Mouse (Mus musculus) midbrain, embryonic 13.5 days (tissue): ENCODE measurements around the gene Fam3a. TPM values are rescaled to one million over a fixed set of nuclear protein-coding genes. Genes with fewer than 3 reads are reported as not detected.
"Not testable (repeated sequence)": the region's sequence is repeated elsewhere in the genome, so short reads cannot be mapped to it uniquely, and the experiment has no call there.

Source experiments
- ATAC-seq: fragments of 200-750 bp; cut with Nextera tagmentation; 2 replicates; pipeline ENCODE4 v1.8.0; 2017; ENCODE audit warnings: mild to moderate bottlenecking, moderate TSS enrichment, moderate library complexity
- H3K27ac ChIP-seq: fragments of 300-500 bp; sonication (generic); 2 replicates; pipeline ENCODE4 v1.5.1; 2015; ENCODE audit warnings: inconsistent platforms, mild to moderate bottlenecking, moderate library complexity
- H3K27me3 ChIP-seq: fragments of 300-500 bp; sonication (generic); 2 replicates; pipeline ENCODE4 v1.6.1; 2015; ENCODE audit warnings: mild to moderate bottlenecking, inconsistent platforms
- H3K36me3 ChIP-seq: fragments of 300-500 bp; sonication (generic); 2 replicates; pipeline ENCODE4 v1.6.1; 2015; ENCODE audit warnings: mild to moderate bottlenecking, inconsistent platforms
- H3K4me1 ChIP-seq: fragments of 300-500 bp; sonication (generic); replicated peaks from 2 replicates; pipeline ENCODE4 v1.6.1; 2015; ENCODE audit warnings: inconsistent platforms
- H3K4me2 ChIP-seq: fragments of 300-500 bp; sonication (generic); replicated peaks from 2 replicates; pipeline ENCODE4 v1.6.1; 2015; ENCODE audit warnings: moderate library complexity, mild to moderate bottlenecking, inconsistent platforms
- H3K4me3 ChIP-seq: fragments of 300-500 bp; sonication (generic); replicated peaks from 2 replicates; pipeline ENCODE4 v1.5.1; 2015; ENCODE audit warnings: mild to moderate bottlenecking, inconsistent platforms
- H3K9ac ChIP-seq: fragments of 300-500 bp; sonication (generic); replicated peaks from 2 replicates; pipeline ENCODE4 v1.6.1; 2015; ENCODE audit warnings: mild to moderate bottlenecking, inconsistent platforms
- H3K9me3 ChIP-seq: fragments of 300-500 bp; sonication (generic); 2 replicates; pipeline ENCODE4 v1.6.1; 2016; ENCODE audit warnings: mild to moderate bottlenecking, inconsistent platforms
- WGBS: fragments of 180-500 bp; shearing (Covaris S2); methylation state at CpG from one replicate; pipeline ENCODE4 v1.1.7; 2015; 5-methylcytosine and 5-hydroxymethylcytosine counted together
- polyA plus RNA-seq: library from polyadenylated mRNA; unstranded; fragments of >200 nt; fragmentation: Nextera tagmentation; extraction: Ambion mirVana; gene quantifications from 2 replicates; pipeline ENCODE4 v1.2.1, GENCODE M21; 2015

Fam3a gene
- polyA plus RNA-seq, 1 experiment from 2014 or later = 37.7 TPM

- Histone ChIP-seq H3K27ac (no peak overlapping the region), H3K9ac (no peak overlapping the region), H3K27me3 (no peaks in the 10 kb centered on the region), H3K36me3 (peaks cover 23% of the 10 kb centered on the region), H3K4me2 (no peak overlapping the region), H3K4me1 (no peaks in the 10 kb centered on the region), H3K9me3 (no peaks in the 10 kb centered on the region), H3K4me3 (no peak overlapping the region)
- 91% methylated on average over 2 of the region's 2 CpGs for WGBS
- ATAC-seq = no peak
These were observed 8.6 kb downstream of the Fam3a start for GRCm38 (mm10) chrX:74384451-74384850.

GRCm38 (mm10) chrX:74372888-74373549 is 20.1 kb downstream of the Fam3a start, which contains the start of the genes Ubl4a and Slc10a3:
Ubl4a (minus strand) TSS chrX:74373218.
Slc10a3 (minus strand) TSS chrX:74373349.
- Histone ChIP-seq H3K9me3 (no peaks in the 10 kb centered on the region), H3K27me3 (no peaks in the 10 kb centered on the region), H3K4me1 (0 out of 2 replicates have a peak, but pooled peaks cover 4% of the 10 kb centered on the region), H3K4me3 (peak within 1 kb of the TSS; percentile 44), H3K27ac (no peak within 1 kb of the TSS), H3K9ac (peak within 1 kb of the TSS; percentile 52), H3K4me2 (peak within 1 kb of the TSS; percentile 58), H3K36me3 (no peaks in the 10 kb centered on the region; the same call in 1 of the 2 replicates)
- 26% methylated on average over 32 of the region's 32 CpGs for WGBS
- peak; percentile 92 for ATAC-seq

DNA sequence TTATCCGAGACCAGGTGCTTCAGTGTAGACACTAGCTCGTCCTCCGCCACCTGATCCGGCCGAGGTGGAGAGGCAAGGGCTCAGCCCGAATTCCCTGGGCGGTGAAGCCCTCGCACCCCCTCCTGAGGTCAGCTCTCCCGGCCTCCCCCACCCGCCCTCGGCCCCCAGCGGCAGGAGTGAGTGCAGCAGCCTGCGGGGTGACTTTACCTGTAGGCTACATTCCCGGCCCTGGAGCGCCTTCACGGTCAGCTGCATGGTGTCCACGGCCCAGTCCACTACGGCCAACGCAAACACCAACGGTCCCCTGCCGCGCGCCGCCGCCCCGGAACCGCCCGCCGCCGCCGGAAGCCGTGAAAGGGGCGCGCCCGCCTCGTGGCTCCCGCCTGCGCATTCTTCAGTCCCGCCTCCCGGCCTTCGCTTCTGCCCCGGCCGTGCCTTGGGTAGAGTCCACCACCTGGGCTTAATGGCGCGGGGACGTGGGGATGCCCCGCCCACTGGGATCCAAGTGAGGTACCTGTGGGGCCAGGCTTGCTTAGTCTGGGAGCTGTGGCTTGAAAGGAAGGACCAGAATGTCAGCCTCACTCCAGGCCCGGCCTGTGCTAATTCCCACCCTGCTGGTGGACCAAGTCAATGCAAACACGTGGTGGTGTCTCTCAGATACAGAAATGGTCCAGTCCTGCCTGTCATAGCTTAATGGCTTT is 24.7 kb downstream of the Fam3a start:
- Histone ChIP-seq H3K4me2 (peak overlapping the region; percentile 69), H3K27ac (peak overlapping the region; percentile 80), H3K9me3 (no peaks in the 10 kb centered on the region), H3K4me3 (peak overlapping the region; percentile 59), H3K4me1 (peaks cover 15% of the 10 kb centered on the region), H3K27me3 (no peaks in the 10 kb centered on the region), H3K9ac (peak overlapping the region; percentile 84), H3K36me3 (peaks cover 3% of the 10 kb centered on the region; the same call in 1 of the 2 replicates)
- ATAC-seq = peak; percentile 80
- 27% methylated on average over 48 of the region's 49 CpGs for WGBS

DNA sequence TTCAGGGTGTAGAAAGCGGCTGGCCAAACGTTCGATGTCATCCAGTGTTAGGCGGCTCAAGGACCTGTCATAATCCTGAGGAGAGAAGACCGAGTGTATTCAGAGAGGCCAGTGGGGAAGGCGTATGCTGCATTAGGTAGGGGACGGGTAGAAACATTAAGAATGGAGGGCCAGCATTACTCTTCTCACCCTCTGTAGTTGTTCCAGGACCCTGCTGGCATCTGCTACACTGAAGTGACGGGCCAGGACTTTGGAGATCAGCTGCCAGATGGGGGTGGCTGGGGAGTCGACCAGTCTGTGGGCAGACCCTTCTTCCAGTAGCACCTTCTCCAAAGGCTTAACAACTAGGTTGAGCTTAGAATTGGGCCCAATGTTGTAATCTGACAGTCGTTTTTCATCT is 25.6 kb downstream of the Fam3a start:
- peak overlapping the region; percentile 59 for H3K4me3 ChIP-seq
- no peaks in the 10 kb centered on the region for H3K27me3 ChIP-seq
- peak overlapping the region; percentile 69 for H3K4me2 ChIP-seq
- peak overlapping the region; percentile 84 for H3K9ac ChIP-seq
- H3K36me3 ChIP-seq = peaks cover 3% of the 10 kb centered on the region; the same call in 1 of the 2 replicates
- H3K4me1 ChIP-seq = peaks cover 10% of the 10 kb centered on the region
- ATAC-seq = 0 out of 2 replicates have a peak, but pooled peaks have one; percentile 2
- no peaks in the 10 kb centered on the region for H3K9me3 ChIP-seq
- no peak overlapping the region for H3K27ac ChIP-seq
- 70% methylated on average over 10 of the region's 10 CpGs for WGBS

DNA sequence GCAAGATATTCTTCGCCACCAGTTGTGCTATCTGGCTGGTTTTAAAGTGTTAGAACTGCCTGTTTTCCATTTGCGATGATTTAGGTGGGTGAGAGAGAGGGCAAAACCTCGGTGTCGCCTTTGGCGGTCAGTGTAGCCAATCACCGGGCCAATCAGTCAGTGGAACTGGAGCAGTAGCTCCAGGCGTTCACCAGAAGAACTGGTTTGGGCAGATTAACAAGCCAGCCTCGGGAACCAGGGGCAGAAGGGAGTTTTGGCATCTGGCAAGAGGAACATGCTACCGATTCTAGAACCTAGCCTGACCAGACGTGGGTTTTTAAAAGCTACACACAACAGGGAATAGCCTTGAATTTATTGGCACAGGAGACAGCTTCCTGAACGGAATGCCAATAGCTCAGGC is 33.9 kb downstream of the Fam3a start:
- Histone ChIP-seq H3K4me2 (no peak overlapping the region), H3K27ac (no peak overlapping the region), H3K4me1 (no peaks in the 10 kb centered on the region), H3K9ac (no peak overlapping the region), H3K4me3 (no peak overlapping the region), H3K9me3 (no peaks in the 10 kb centered on the region), H3K27me3 (no peaks in the 10 kb centered on the region), H3K36me3 (no peaks in the 10 kb centered on the region)
- WGBS = 56% methylated on average over 11 of the region's 11 CpGs
- ATAC-seq = no peak

DNA sequence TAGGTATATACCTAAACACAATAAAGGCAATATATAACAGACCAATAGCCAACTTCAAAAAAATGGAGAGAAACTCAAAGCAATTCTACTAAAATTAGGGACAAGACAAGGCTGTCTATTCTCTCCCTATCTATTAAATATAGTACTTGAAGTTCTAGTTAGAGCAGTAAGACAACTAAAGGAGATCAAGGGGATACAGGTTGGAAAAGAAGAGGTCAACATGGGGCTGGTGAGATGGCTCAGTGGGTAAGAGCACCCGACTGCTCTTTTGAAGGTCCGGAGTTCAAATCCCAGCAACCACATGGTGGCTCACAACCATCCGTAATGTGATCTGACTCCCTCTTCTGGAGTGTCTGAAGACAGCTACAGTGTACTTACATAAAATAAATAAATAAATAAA is 36.0 kb downstream of the Fam3a start:
- not testable (repeated sequence) for H3K36me3 ChIP-seq, H3K4me3 ChIP-seq, H3K27ac ChIP-seq, ATAC-seq, H3K4me2 ChIP-seq, H3K4me1 ChIP-seq, H3K9ac ChIP-seq, H3K9me3 ChIP-seq, H3K27me3 ChIP-seq
- 84% methylated on average over 3 of the region's 3 CpGs for WGBS

- Histone ChIP-seq H3K36me3 (no peaks in the 10 kb centered on the region), H3K9ac (peak within 1 kb of the TSS; percentile 64), H3K4me3 (peak within 1 kb of the TSS; percentile 47), H3K27me3 (no peaks in the 10 kb centered on the region), H3K4me1 (peaks cover 7% of the 10 kb centered on the region; the same call in 1 of the 2 replicates), H3K27ac (peak within 1 kb of the TSS; percentile 76), H3K9me3 (no peaks in the 10 kb centered on the region), H3K4me2 (peak within 1 kb of the TSS; percentile 63)
- ATAC-seq = peak; percentile 94
- WGBS = 23% methylated on average over 11 of the region's 22 CpGs
These were observed 39.7 kb downstream of the Fam3a start, which contains the start of gene Lage3 for GRCm38 (mm10) chrX:74353467-74353770. Lage3 (minus strand) TSS chrX:74353618.

- WGBS = 36% methylated on average over 13 of the region's 13 CpGs
- peaks cover 7% of the 10 kb centered on the region; the same call in 1 of the 2 replicates for H3K4me1 ChIP-seq
- H3K9me3 ChIP-seq = no peaks in the 10 kb centered on the region
- no peaks in the 10 kb centered on the region for H3K27me3 ChIP-seq
- ATAC-seq = peak; percentile 78
- no peaks in the 10 kb centered on the region for H3K36me3 ChIP-seq
- peak overlapping the region; percentile 64 for H3K9ac ChIP-seq
- H3K4me3 ChIP-seq = peak overlapping the region; percentile 47
- peak overlapping the region; percentile 76 for H3K27ac ChIP-seq
- peak overlapping the region; percentile 63 for H3K4me2 ChIP-seq
These were observed 40.2 kb downstream of the Fam3a start for GRCm38 (mm10) chrX:74352645-74353466.

Other genes starting within 250 kb of the Fam3a start
- not detected in 2 replicates for gene Tex28, start 225.4 kb downstream of the Fam3a start, polyA plus RNA-seq
- 0.08 and 0.13 TPM in 2 replicates for gene Tktl1, start 216.0 kb downstream of the Fam3a start, polyA plus RNA-seq
- 102 and 109 TPM in 2 replicates for gene Flna, start 143.5 kb downstream of the Fam3a start, polyA plus RNA-seq
- gene Emd, start 138.6 kb downstream of the Fam3a start, polyA plus RNA-seq = 19.2 and 20.4 TPM in 2 replicates
- 542 and 551 TPM in 2 replicates for gene Rpl10, start 122.5 kb downstream of the Fam3a start, polyA plus RNA-seq
- 95.3 and 97.2 TPM in 2 replicates for gene Taz, start 111.4 kb downstream of the Fam3a start, polyA plus RNA-seq
- 2.8 and 3.0 TPM in 2 replicates for gene Dnase1l1, start 110.9 kb downstream of the Fam3a start, polyA plus RNA-seq
- 193 and 197 TPM in 2 replicates for gene Atp6ap1, start 96.2 kb downstream of the Fam3a start, polyA plus RNA-seq
- gene Gdi1, start 88.3 kb downstream of the Fam3a start, polyA plus RNA-seq = 1,006 and 1,051 TPM in 2 replicates
- gene Fam50a, start 80.2 kb downstream of the Fam3a start, polyA plus RNA-seq = 59.5 and 62.5 TPM in 2 replicates
- gene Plxna3, start 64.2 kb downstream of the Fam3a start, polyA plus RNA-seq = 58.2 and 62.0 TPM in 2 replicates
- gene Lage3, start 39.7 kb downstream of the Fam3a start, polyA plus RNA-seq = 82.8 and 85.4 TPM in 2 replicates
- gene Ubl4a, start 20.1 kb downstream of the Fam3a start, polyA plus RNA-seq = 66.7 and 68.8 TPM in 2 replicates
- 7.0 and 8.5 TPM in 2 replicates for gene Slc10a3, start 19.9 kb downstream of the Fam3a start, polyA plus RNA-seq
- gene Ikbkg, start within 50 bp of the Fam3a start, polyA plus RNA-seq = 17.8 and 19.2 TPM in 2 replicates
- gene G6pdx, start 35.9 kb upstream of the Fam3a start, polyA plus RNA-seq = 58.6 and 64.0 TPM in 2 replicates
- 0.46 TPM in 1 of 2 replicates, not detected in the other for gene Gm6880, start 88.1 kb upstream of the Fam3a start, polyA plus RNA-seq
- gene Olfr1326-ps1, start 181.6 kb upstream of the Fam3a start, polyA plus RNA-seq = not detected in 2 replicates
- not detected in 2 replicates for gene Olfr1325, start 199.4 kb upstream of the Fam3a start, polyA plus RNA-seq